Mouse (Mus musculus) liver, adult 2 months (tissue): ENCODE data around the gene St3gal6.

Source experiments
- CTCF ChIP-seq: fragments of 200-500 bp; IDR thresholded peaks from 2 replicates; pipeline ENCODE4 v1.5.1; 2011; ENCODE audit warnings: low read depth, low read length, control low read depth
- POLR2A ChIP-seq: fragments of 200-500 bp; IDR thresholded peaks from 2 replicates; pipeline ENCODE4 v1.6.1; 2011; ENCODE audit warnings: low read length, control low read depth; ENCODE audit not compliant: insufficient read depth; ENCODE audit errors: extremely low read depth

DNA sequence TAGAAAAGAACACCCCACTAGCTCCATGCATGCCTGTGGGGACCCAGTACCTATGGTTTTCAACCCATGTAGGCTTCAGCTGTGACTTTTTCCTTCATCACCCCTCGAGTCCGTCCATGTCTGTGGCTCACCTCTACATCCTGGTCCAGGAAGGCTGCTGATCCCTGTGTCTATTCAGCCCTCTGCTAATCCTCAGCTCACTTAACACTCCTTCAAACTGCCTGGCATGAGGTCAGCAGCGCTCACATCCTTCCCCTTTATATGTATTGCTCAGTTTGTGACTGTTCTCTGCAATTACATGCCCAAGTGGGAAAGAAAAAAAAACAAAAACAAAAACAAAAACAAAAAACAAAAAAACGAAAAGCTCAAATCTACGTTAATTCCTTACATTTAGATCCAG, 24.4 kb downstream of the St3gal6 start:
- TF ChIP-seq POLR2A (no peak), CTCF (no peak)
